Mouse (Mus musculus) ES-E14 (cell line): ENCODE data around the gene Kntc1. TPM values are rescaled to one million over a fixed set of nuclear protein-coding genes. Genes with fewer than 3 reads are reported as not detected.
A peak's percentile ranks its signal among the peaks of the same experiment; 100 is the strongest.
"Not testable (repeated sequence)": the region's sequence is repeated elsewhere in the genome, so short reads cannot be mapped to it uniquely, and the experiment has no call there.

Experiments
- DNase-seq: peaks from one replicate; pipeline ENCODE4 v3.0.0-alpha.2; 2013; ENCODE audit warnings: low read depth, low spot score
- H3K27ac ChIP-seq: 2 replicates; pipeline ENCODE4 v1.5.1; 2012; ENCODE audit warnings: low read depth, mild to moderate bottlenecking, low read length, moderate library complexity, mixed read lengths; ENCODE audit not compliant: poor library complexity, insufficient read depth, severe bottlenecking
- H3K36me3 ChIP-seq: 2 replicates; pipeline ENCODE4 v1.6.1; 2012; ENCODE audit warnings: mild to moderate bottlenecking, low read length, moderate library complexity, mixed read lengths; ENCODE audit not compliant: control insufficient read depth, poor library complexity, insufficient read depth, severe bottlenecking
- H3K4me1 ChIP-seq, 2 experiments: fragments of 150-350 bp in 1 of 2; sonication (generic) in 1 of 2; 2 replicates each; pipeline ENCODE4 v1.6.1; 2012; ENCODE audit warnings: low read length in 2 of 2, mild to moderate bottlenecking in 1 of 2, mixed read lengths in 1 of 2; ENCODE audit not compliant: control insufficient read depth in 2 of 2, insufficient read depth in 2 of 2, poor library complexity in 1 of 2
- H3K4me3 ChIP-seq, 2 experiments: fragments of 150-350 bp in 1 of 2; sonication (generic) in 1 of 2; 2 replicates each; pipeline ENCODE4 v1.5.1; 2012; ENCODE audit warnings: low read length in 2 of 2, low read depth in 1 of 2, mild to moderate bottlenecking in 1 of 2, mixed read lengths in 1 of 2; ENCODE audit not compliant: insufficient read depth in 1 of 2, poor library complexity in 1 of 2, severe bottlenecking in 1 of 2
- H3K9ac ChIP-seq: 2 replicates; pipeline ENCODE4 v1.6.1; 2012; ENCODE audit warnings: low read depth, mild to moderate bottlenecking, low read length, mixed read lengths; ENCODE audit not compliant: poor library complexity, insufficient read depth, severe bottlenecking
- H3K9me3 ChIP-seq: fragments of 150-350 bp; sonication (generic); 2 replicates; pipeline ENCODE4 v1.6.1; 2012; ENCODE audit warnings: low read depth, mild to moderate bottlenecking, low read length; ENCODE audit not compliant: control insufficient read depth, insufficient read depth
- CHD2 ChIP-seq: IDR thresholded peaks from 2 replicates; pipeline ENCODE4 v1.6.1; 2014; ENCODE audit warnings: mild to moderate bottlenecking, low read depth, low read length, inconsistent platforms
- HCFC1 ChIP-seq: IDR thresholded peaks from 2 replicates; pipeline ENCODE4 v1.6.1; 2012; ENCODE audit warnings: low read length, inconsistent platforms, borderline replicate concordance; ENCODE audit not compliant: insufficient read depth
- MAFK ChIP-seq: IDR thresholded peaks from 2 replicates; pipeline ENCODE4 v1.6.1; 2014; ENCODE audit warnings: mild to moderate bottlenecking, low read depth, low read length, inconsistent platforms; ENCODE audit not compliant: insufficient read depth
- ZC3H11A ChIP-seq: IDR thresholded peaks from 2 replicates; pipeline ENCODE4 v1.6.1; 2012; ENCODE audit warnings: low read depth, mild to moderate bottlenecking, inconsistent platforms, low read length, borderline replicate concordance
- ZNF384 ChIP-seq: IDR thresholded peaks from 2 replicates; pipeline ENCODE4 v1.6.1; 2012; ENCODE audit warnings: low read depth, low read length, inconsistent platforms
- in situ Hi-C, 2 experiments: fragments of 600-800 bp; cut with MboI; formaldehyde crosslinking; loops; one replicate each; pipeline ENCODE4 v1.15.1; 2025; ENCODE audit warnings: low sequenced_read_pairs in 2 of 2, inconsistent platforms in 1 of 2; ENCODE audit not compliant: unreplicated experiment in 2 of 2
- total RNA-seq: library from RNA; depleted of rRNA; stranded (reverse); fragments of 300-350 nt; gene quantifications from 2 replicates; pipeline ENCODE4 v1.2.3, GENCODE M21; 2012

Gene Kntc1
- total RNA-seq, 1 experiment = 71.3 TPM

- no peak overlapping the region for H3K4me3 ChIP-seq
- DNase-seq = no peak
- in situ Hi-C loops = no loop called here
- no peak overlapping the region for H3K9ac ChIP-seq
- no peaks in the 10 kb centered on the region for H3K9me3 ChIP-seq
- no peak for TF ChIP-seq CHD2
- no peak for TF ChIP-seq ZC3H11A
- TF ChIP-seq HCFC1 = no peak
- TF ChIP-seq ZNF384 = no peak
- no peak for TF ChIP-seq MAFK
- H3K36me3 ChIP-seq = peaks cover 22% of the 10 kb centered on the region
- no peak overlapping the region for H3K27ac ChIP-seq
- peaks cover 2 to 5% of the 10 kb centered on the region in 2 experiments; a peak in 2 of 4 replicates for H3K4me1 ChIP-seq
Observed at GRCm38 (mm10) chr5:123744358-123744757, 5.2 kb upstream of the Kntc1 start.

- Histone ChIP-seq H3K27ac (no peak overlapping the region), H3K9ac (peak overlapping the region; percentile 52; the same call in 1 of the 2 replicates), H3K36me3 (peaks cover 17% of the 10 kb centered on the region), H3K4me3 (peak overlapping the region in 1 of 2 experiments; percentile 20; a peak in 2 of 4 replicates), H3K9me3 (no peaks in the 10 kb centered on the region), H3K4me1 (peaks cover 2 to 5% of the 10 kb centered on the region in 2 experiments; a peak in 2 of 4 replicates)
- TF ChIP-seq ZNF384 = no peak
- no peak for DNase-seq
- in situ Hi-C loops = no loop called here
Observed at GRCm38 (mm10) chr5:123746253-123746652, 3.3 kb upstream of the Kntc1 start.

- Histone ChIP-seq H3K9me3 (no peaks in the 10 kb centered on the region), H3K9ac (peak overlapping the region; percentile 69; the same call in 1 of the 2 replicates), H3K4me3 (peak overlapping the region; percentile 85 to 86), H3K4me1 (peaks cover 2 to 5% of the 10 kb centered on the region in 2 experiments; a peak in 2 of 4 replicates), H3K27ac (no peak overlapping the region), H3K36me3 (peaks cover 15% of the 10 kb centered on the region)
- no peak for DNase-seq
- in situ Hi-C loops = no loop called here
- TF ChIP-seq HCFC1 = no peak
Observed at GRCm38 (mm10) chr5:123747604-123748003, 1.9 kb upstream of the Kntc1 start.

- no peak for TF ChIP-seq MAFK
- no peak for TF ChIP-seq ZNF384
- no peak for TF ChIP-seq HCFC1
- TF ChIP-seq CHD2 = no peak
- no peak for TF ChIP-seq ZC3H11A
- peak overlapping the region; percentile 93 for H3K27ac ChIP-seq
- in situ Hi-C loops = no loop called here
- H3K9me3 ChIP-seq = no peaks in the 10 kb centered on the region
- H3K9ac ChIP-seq = peak overlapping the region; percentile 98
- peaks cover 2 to 5% of the 10 kb centered on the region in 2 experiments; a peak in 2 of 4 replicates for H3K4me1 ChIP-seq
- no peak for DNase-seq
- peak overlapping the region; percentile 85 to 86 for H3K4me3 ChIP-seq
- H3K36me3 ChIP-seq = peaks cover 12% of the 10 kb centered on the region
Observed at GRCm38 (mm10) chr5:123748339-123749064, 1.0 kb upstream of the Kntc1 start.

GRCm38 (mm10) chr5:123765506-123765905 is 16.0 kb downstream of the Kntc1 start:
- in situ Hi-C loops = loop anchor here in 1 of 2 experiments (25.0 kb wide), 1 partner anchor 622 kb away; no protein-coding TSS in a partner anchor
- Histone ChIP-seq H3K9ac (no peak overlapping the region), H3K36me3 (peaks cover 35% of the 10 kb centered on the region), H3K27ac (no peak overlapping the region), H3K4me1 (no peaks in the 10 kb centered on the region), H3K9me3 (no peaks in the 10 kb centered on the region), H3K4me3 (no peak overlapping the region)
- TF ChIP-seq HCFC1 (no peak), MAFK (no peak), CHD2 (no peak), ZC3H11A (no peak)
- no peak for DNase-seq

GRCm38 (mm10) chr5:123766455-123766854 is 16.9 kb downstream of the Kntc1 start:
- in situ Hi-C loops = loop anchor here in 1 of 2 experiments (25.0 kb wide), 1 partner anchor 621 kb away; no protein-coding TSS in a partner anchor
- H3K9ac ChIP-seq, H3K9me3 ChIP-seq, H3K4me3 ChIP-seq, DNase-seq, H3K4me1 ChIP-seq, H3K27ac ChIP-seq: not testable (repeated sequence)
- H3K36me3 ChIP-seq = peaks cover 42% of the 10 kb centered on the region
